Mouse (Mus musculus) heart, adult 2 months (tissue): Measurements from ENCODE around the gene Ccr7. TPM values are rescaled to one million over a fixed set of nuclear protein-coding genes. Genes with fewer than 3 reads are reported as not detected.

Experiments used
- DNase-seq, 2 experiments: peaks; one replicate each; pipeline ENCODE4 v3.0.0; 2021
- H3K27ac ChIP-seq: fragments of 200-600 bp; 2 replicates; pipeline ENCODE4 v1.8.1; 2022
- H3K27me3 ChIP-seq: fragments of 200-500 bp; 2 replicates; pipeline ENCODE4 v1.6.1; 2012; ENCODE audit warnings: mild to moderate bottlenecking, low read length, inconsistent platforms, mixed read lengths; ENCODE audit not compliant: control insufficient read depth, insufficient read depth
- H3K36me3 ChIP-seq: fragments of 200-500 bp; 2 replicates; pipeline ENCODE4 v1.6.1; 2012; ENCODE audit warnings: low read length, inconsistent platforms; ENCODE audit not compliant: control insufficient read depth, insufficient read depth
- H3K4me1 ChIP-seq: fragments of 200-500 bp; 2 replicates; pipeline ENCODE4 v1.6.1; 2011; ENCODE audit warnings: low read length; ENCODE audit not compliant: control insufficient read depth, insufficient read depth
- H3K4me3 ChIP-seq: fragments of 200-600 bp; 2 replicates; pipeline ENCODE4 v1.8.1; 2022
- H3K79me2 ChIP-seq: fragments of 200-500 bp; replicated peaks from 2 replicates; pipeline ENCODE4 v1.6.1; 2012; ENCODE audit warnings: mild to moderate bottlenecking, inconsistent platforms, low read length, moderate library complexity, mixed read lengths; ENCODE audit not compliant: control insufficient read depth, insufficient read depth
- H3K9ac ChIP-seq: fragments of 200-500 bp; 2 replicates; pipeline ENCODE4 v1.6.1; 2012; ENCODE audit warnings: low read depth, mild to moderate bottlenecking, control low read depth, inconsistent platforms, low read length, mixed read lengths
- CTCF ChIP-seq: fragments of 200-600 bp; IDR thresholded peaks from 2 replicates; pipeline ENCODE4 v1.8.1; 2022; ENCODE audit warnings: antibody characterized with exemption, mild to moderate bottlenecking, moderate library complexity
- EP300 ChIP-seq: fragments of 200-500 bp; IDR thresholded peaks from 2 replicates; pipeline ENCODE4 v1.6.1; 2011; ENCODE audit warnings: low read depth, low read length, control low read depth; ENCODE audit not compliant: insufficient read depth
- POLR2A ChIP-seq: fragments of 200-500 bp; IDR thresholded peaks from 2 replicates; pipeline ENCODE4 v1.6.1; 2011; ENCODE audit warnings: mild to moderate bottlenecking, low read depth, low read length, control low read depth; ENCODE audit not compliant: insufficient read depth
- WGBS: fragments of 180-500 bp; shearing (Covaris S2); methylation state at CpG from one replicate; pipeline ENCODE4 v1.1.7; 2018; 5-methylcytosine and 5-hydroxymethylcytosine counted together
- intact Hi-C: fragments of 180-260 bp; cut with DNase I; formaldehyde crosslinking; loops from one replicate; pipeline ENCODE4 v1.15.1; 2025
- polyA plus RNA-seq: library from polyadenylated mRNA; depleted of rRNA; stranded (reverse); fragments of >200 nt; gene quantifications from 2 replicates; pipeline ENCODE4 v1.2.3, GENCODE M21; 2012
- total RNA-seq, 2 experiments: library from RNA; stranded (reverse); gene quantifications; 2 replicates each; pipeline ENCODE4 v1.2.3; 2021

The Ccr7 gene
- total and polyA plus RNA-seq, 3 experiments = 0.29 to 2.7 (median 0.59) TPM

GRCm38 (mm10) chr11:99169438-99169837, 14.6 kb upstream of the Ccr7 start:
- no peak for DNase-seq
- TF ChIP-seq CTCF = no peak
- TF ChIP-seq EP300 = no peak
- no peak for TF ChIP-seq POLR2A
- intact Hi-C loops = no loop called here
- Histone ChIP-seq H3K4me1 (no peaks in the 10 kb centered on the region), H3K36me3 (no peaks in the 10 kb centered on the region), H3K27ac (no peak overlapping the region), H3K27me3 (no peaks in the 10 kb centered on the region), H3K9ac (no peak overlapping the region), H3K79me2 (no peaks in the 10 kb centered on the region), H3K4me3 (no peak overlapping the region)
- WGBS = 88% methylated on average over 2 of the region's 2 CpGs

- H3K27ac ChIP-seq = no peak overlapping the region
- H3K27me3 ChIP-seq = no peaks in the 10 kb centered on the region
- H3K4me1 ChIP-seq = no peaks in the 10 kb centered on the region; the same call in 1 of the 2 replicates
- H3K4me3 ChIP-seq = no peak overlapping the region
- TF ChIP-seq POLR2A (no peak), CTCF (no peak), EP300 (no peak)
- no peaks in the 10 kb centered on the region for H3K79me2 ChIP-seq
- WGBS = 61% methylated on average over 12 of the region's 12 CpGs
- H3K36me3 ChIP-seq = no peaks in the 10 kb centered on the region
- DNase-seq = peak in 1 of 2 experiments; percentile 53
- H3K9ac ChIP-seq = no peak overlapping the region
- intact Hi-C loops = no loop called here
These were observed 13.2 kb upstream of the Ccr7 start for GRCm38 (mm10) chr11:99168030-99168474.

- H3K36me3 ChIP-seq = no peaks in the 10 kb centered on the region
- H3K4me1 ChIP-seq = peaks cover 3% of the 10 kb centered on the region
- no peak for DNase-seq
- TF ChIP-seq POLR2A (no peak), EP300 (no peak), CTCF (no peak)
- no peak overlapping the region for H3K9ac ChIP-seq
- WGBS = 89% methylated on average over 7 of the region's 7 CpGs
- no peak overlapping the region for H3K27ac ChIP-seq
- H3K4me3 ChIP-seq = no peak overlapping the region
- H3K27me3 ChIP-seq = no peaks in the 10 kb centered on the region
- no peaks in the 10 kb centered on the region for H3K79me2 ChIP-seq
- intact Hi-C loops = no loop called here
These were observed 12.7 kb upstream of the Ccr7 start for GRCm38 (mm10) chr11:99167576-99167975.

- Histone ChIP-seq H3K4me3 (no peak overlapping the region), H3K4me1 (peaks cover 3% of the 10 kb centered on the region), H3K27ac (no peak overlapping the region), H3K27me3 (no peaks in the 10 kb centered on the region), H3K9ac (no peak overlapping the region), H3K36me3 (no peaks in the 10 kb centered on the region), H3K79me2 (no peaks in the 10 kb centered on the region)
- no peak for DNase-seq
- intact Hi-C loops = no loop called here
- WGBS = 92% methylated on average over 7 of the region's 7 CpGs
- no peak for TF ChIP-seq CTCF
- no peak for TF ChIP-seq POLR2A
These were observed 11.4 kb upstream of the Ccr7 start for GRCm38 (mm10) chr11:99166241-99166640.

- no peaks in the 10 kb centered on the region for H3K36me3 ChIP-seq
- no peak for DNase-seq
- TF ChIP-seq EP300 = no peak
- no peak for TF ChIP-seq CTCF
- TF ChIP-seq POLR2A = no peak
- no peak overlapping the region for H3K9ac ChIP-seq
- no peak overlapping the region for H3K4me3 ChIP-seq
- WGBS = 75% methylated on average over 11 of the region's 11 CpGs
- no peaks in the 10 kb centered on the region for H3K27me3 ChIP-seq
- no peak overlapping the region for H3K27ac ChIP-seq
- intact Hi-C loops = no loop called here
- peaks cover 3% of the 10 kb centered on the region for H3K4me1 ChIP-seq
- no peaks in the 10 kb centered on the region for H3K79me2 ChIP-seq
These were observed 10.3 kb upstream of the Ccr7 start for GRCm38 (mm10) chr11:99165031-99165752.

GRCm38 (mm10) chr11:99162972-99163686, 8.3 kb upstream of the Ccr7 start:
- Histone ChIP-seq H3K9ac (no peak overlapping the region), H3K4me3 (no peak overlapping the region), H3K4me1 (peaks cover 3% of the 10 kb centered on the region), H3K27me3 (no peaks in the 10 kb centered on the region), H3K36me3 (no peaks in the 10 kb centered on the region), H3K79me2 (no peaks in the 10 kb centered on the region), H3K27ac (no peak overlapping the region)
- TF ChIP-seq CTCF (no peak), POLR2A (no peak), EP300 (no peak)
- WGBS = 60% methylated on average over 10 of the region's 10 CpGs
- intact Hi-C loops = no loop called here
- DNase-seq = peak in 1 of 2 experiments; percentile 66
